ENCODE assay signal across 9 mouse cellular contexts in the genomic region with DNA sequence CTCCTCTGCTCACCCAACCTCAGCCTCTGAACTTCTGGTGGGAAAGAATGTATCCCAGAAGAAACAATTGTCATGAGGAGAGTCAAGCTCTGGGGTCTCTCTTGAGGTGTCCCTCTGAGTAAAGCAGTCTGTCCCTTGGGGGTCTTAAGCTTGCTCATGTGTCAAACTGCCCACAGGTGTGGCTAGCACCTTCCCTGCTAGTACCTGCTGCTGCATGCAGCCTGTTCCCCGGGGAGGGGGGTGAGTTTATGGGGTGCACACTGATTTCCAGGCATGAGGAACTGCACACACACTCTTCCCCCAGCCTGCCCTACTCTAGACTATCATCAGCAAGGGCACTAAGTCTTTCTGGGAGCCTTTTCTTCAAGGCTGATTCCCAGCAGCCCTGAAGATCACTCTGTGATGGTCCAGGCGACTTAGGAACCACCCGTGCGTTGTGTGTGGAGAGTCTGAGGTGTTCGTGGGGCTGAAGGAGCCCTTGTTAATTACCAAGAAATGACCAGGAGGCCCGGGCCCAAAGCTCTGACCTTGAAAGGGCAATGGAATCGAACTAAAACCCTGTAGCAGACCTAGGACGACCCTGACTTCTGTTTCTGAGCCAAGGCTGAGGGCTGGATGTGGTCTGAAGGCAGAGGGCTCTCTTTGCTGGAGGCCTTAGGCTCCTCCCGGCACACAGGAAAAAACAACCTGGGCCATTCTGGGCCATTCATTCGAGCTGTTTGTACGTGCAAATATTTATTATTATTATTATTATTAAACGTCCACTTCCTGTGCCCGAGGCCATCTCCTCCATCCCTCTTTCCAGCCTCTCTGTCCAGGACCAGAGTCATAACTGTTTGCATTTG.
A peak's percentile ranks its signal among the peaks of the same experiment; 100 is the strongest.
DNase-seq lines count a peak whose midpoint lies in the region; ATAC-seq and TF ChIP-seq lines count a peak whose summit lies in the region.
"Had no signal": no experiment of that assay in that cellular context is flagged by ENCODE, and none has a peak within 500 bp of the region (broad histone marks: within the 10 kb centered on the region; RNA-seq: fewer than 3 reads in every experiment).

No protein-coding gene starts in this region.

- H3K27me3 ChIP-seq in heart, adult 2 months (ENCODE audit: control insufficient read depth, insufficient read depth, low read length), result no peaks in the 10 kb centered on the region
- no peaks in the 10 kb centered on the region for H3K27me3 ChIP-seq in embryonic facial prominence, embryonic 12.5 days
- no peaks in the 10 kb centered on the region for H3K27me3 ChIP-seq in intestine, embryonic 15.5 days (replicated peaks)
- no peaks in the 10 kb centered on the region for H3K27me3 ChIP-seq in midbrain, embryonic 13.5 days
- H3K27me3 ChIP-seq: CH12.LX had no signal

- intact Hi-C loops in heart, adult 2 months (cut with DNase I), result loop anchor here (1.0 to 5.0 kb wide), 2 partner anchors 55 to 187 kb away; no protein-coding TSS in a partner anchor
- intact Hi-C loops in heart, postnatal 36 days (cut with DNase I), result loop anchor here (5.0 kb wide), 1 partner anchor 185 kb away; a partner anchor contains a TSS
- intact Hi-C loops in left cerebral cortex, postnatal 14 days (cut with DNase I), result loop anchor here (5.0 kb wide), 1 partner anchor 60 kb away; no protein-coding TSS in a partner anchor

- peaks cover 26% of the 10 kb centered on the region for H3K4me1 ChIP-seq in heart, adult 2 months (ENCODE audit: control insufficient read depth, insufficient read depth, low read length)
- peaks cover 82% of the 10 kb centered on the region for H3K4me1 ChIP-seq in embryonic facial prominence, embryonic 12.5 days
- peaks cover 55% of the 10 kb centered on the region for H3K4me1 ChIP-seq in intestine, embryonic 15.5 days (replicated peaks)
- peaks cover 97% of the 10 kb centered on the region for H3K4me1 ChIP-seq in midbrain, embryonic 13.5 days (replicated peaks)

- no peak overlapping the region for H3K9ac ChIP-seq in heart, adult 2 months (ENCODE audit: low read depth, low read length)
- no peak overlapping the region for H3K9ac ChIP-seq in embryonic facial prominence, embryonic 12.5 days
- H3K9ac ChIP-seq in intestine, embryonic 15.5 days, result peak overlapping the region; percentile 17; the same call in 1 of the 2 replicates
- peak overlapping the region; percentile 64; the same call in 1 of the 2 replicates for H3K9ac ChIP-seq in midbrain, embryonic 13.5 days (replicated peaks)

- no peak for ATAC-seq in embryonic facial prominence, embryonic 12.5 days (ENCODE audit: insufficient number of reproducible peaks, insufficient read depth, low FRiP score, low TSS enrichment)
- no peak for ATAC-seq in intestine, embryonic 15.5 days
- ATAC-seq in midbrain, embryonic 13.5 days, result no peak

- no peak for TF ChIP-seq CTCF in heart, adult 2 months (IDR thresholded peaks at IDR 0.05)

- peak overlapping the region; percentile 63; the same call in 1 of the 2 replicates for H3K4me2 ChIP-seq in embryonic facial prominence, embryonic 12.5 days (replicated peaks)
- H3K4me2 ChIP-seq in intestine, embryonic 15.5 days (replicated peaks), result 0 out of 2 replicates have a peak overlapping the region, but pooled peaks have one; percentile 86
- H3K4me2 ChIP-seq in midbrain, embryonic 13.5 days (replicated peaks), result no peak overlapping the region

- H3K9me3 ChIP-seq in embryonic facial prominence, embryonic 12.5 days, result 0 out of 2 replicates have a peak, but pooled peaks cover 3% of the 10 kb centered on the region
- H3K9me3 ChIP-seq in intestine, embryonic 15.5 days, result no peaks in the 10 kb centered on the region
- no peaks in the 10 kb centered on the region for H3K9me3 ChIP-seq in midbrain, embryonic 13.5 days

- 57% methylated on average over 13 of the region's 13 CpGs for WGBS in heart, adult 2 months
- 41% methylated on average over 13 of the region's 13 CpGs for WGBS in embryonic facial prominence, embryonic 12.5 days
- 40% methylated on average over 13 of the region's 13 CpGs for WGBS in intestine, embryonic 15.5 days
- 37% methylated on average over 13 of the region's 13 CpGs for WGBS in midbrain, embryonic 13.5 days

- no peaks in the 10 kb centered on the region for H3K79me2 ChIP-seq in heart, adult 2 months (replicated peaks; ENCODE audit: control insufficient read depth, insufficient read depth, low read length)

- no peaks in the 10 kb centered on the region for H3K36me3 ChIP-seq in heart, adult 2 months (ENCODE audit: control insufficient read depth, insufficient read depth, low read length)
- no peaks in the 10 kb centered on the region for H3K36me3 ChIP-seq in embryonic facial prominence, embryonic 12.5 days
- no peaks in the 10 kb centered on the region for H3K36me3 ChIP-seq in intestine, embryonic 15.5 days
- H3K36me3 ChIP-seq in midbrain, embryonic 13.5 days, result no peaks in the 10 kb centered on the region

- no peak for TF ChIP-seq POLR2A in heart, adult 2 months (IDR thresholded peaks at IDR 0.05; ENCODE audit: insufficient read depth, low read depth, low read length)

- no peak for TF ChIP-seq EP300 in heart, adult 2 months (IDR thresholded peaks at IDR 0.05; ENCODE audit: insufficient read depth, low read depth, low read length)

- no peak overlapping the region for H3K4me3 ChIP-seq in heart, adult 2 months
- H3K4me3 ChIP-seq in embryonic facial prominence, embryonic 12.5 days, result no peak overlapping the region
- no peak overlapping the region for H3K4me3 ChIP-seq in intestine, embryonic 15.5 days (replicated peaks)
- H3K4me3 ChIP-seq in midbrain, embryonic 13.5 days (replicated peaks), result no peak overlapping the region

- H3K27ac ChIP-seq in heart, adult 2 months, result peak overlapping the region; percentile 100
- peak overlapping the region; percentile 99 for H3K27ac ChIP-seq in embryonic facial prominence, embryonic 12.5 days
- H3K27ac ChIP-seq in intestine, embryonic 15.5 days, result peak overlapping the region; percentile 99
- peak overlapping the region; percentile 100 for H3K27ac ChIP-seq in midbrain, embryonic 13.5 days

- DNase-seq in heart, adult 2 months, result no peak
- DNase-seq in heart, postnatal 36 days, result no peak
- DNase-seq in thymus, postnatal 10 days (ENCODE audit: low spot score in 2 of 2), result no peak
- no peak for DNase-seq in thymus, adult 18-20 months
- DNase-seq in left cerebral cortex, postnatal 14 days (ENCODE audit: low spot score in 2 of 2), result no peak

Comparison
In these comparisons a context has a peak if more than half of its experiments do, and no peak if none do; other contexts are left out.
1. H3K9ac ChIP-seq: peak in intestine, embryonic 15.5 days (single experiment) and midbrain, embryonic 13.5 days (single experiment); none in heart, adult 2 months (single experiment) and embryonic facial prominence, embryonic 12.5 days (single experiment).
2. Peak in every context shown above with its lines, with median percentiles within 50 percentile points of each other: H3K27ac ChIP-seq.